Comparison of ENCODE assay signal across 8 mouse cellular contexts in genomic region chr7:101998194-101998927, GRCm38 (mm10). TPM values are rescaled to one million over a fixed set of nuclear protein-coding genes. Genes with fewer than 3 reads are reported as not detected.
DNase-seq lines count a peak whose midpoint lies in the region; ATAC-seq and TF ChIP-seq lines count a peak whose summit lies in the region.

No protein-coding gene starts in this region.

- H3K4me1 ChIP-seq in hindbrain, postnatal 0 days (ENCODE audit: insufficient read depth, low read length), result 0 out of 2 replicates have a peak, but pooled peaks cover 3% of the 10 kb centered on the region

- H3K4me2 ChIP-seq in hindbrain, postnatal 0 days (ENCODE audit: low read depth, low read length), result no peak overlapping the region

- ATAC-seq in hindbrain, postnatal 0 days, result peak; percentile 82
- peak; percentile 80 for ATAC-seq in megakaryocyte-erythroid progenitor cell, adult 5-6 weeks (replicated peaks; ENCODE audit: low FRiP score, low TSS enrichment, poor library complexity, severe bottlenecking)

- 49% methylated on average over 14 of the region's 14 CpGs for WGBS in hindbrain, postnatal 0 days

- no peaks in the 10 kb centered on the region for H3K27me3 ChIP-seq in hindbrain, postnatal 0 days (ENCODE audit: insufficient read depth, low read length)

- TF ChIP-seq CTCF in hindbrain, postnatal 0 days (IDR thresholded peaks at IDR 0.05; ENCODE audit: low read depth), result peak; percentile 98
- peak; percentile 99 for TF ChIP-seq CTCF in left cerebral cortex, adult 2 months (IDR thresholded peaks at IDR 0.05)

- H3K9ac ChIP-seq in hindbrain, postnatal 0 days (replicated peaks; ENCODE audit: low read length), result no peak overlapping the region; the same call in 1 of the 2 replicates

- no peaks in the 10 kb centered on the region for H3K9me3 ChIP-seq in hindbrain, postnatal 0 days (ENCODE audit: low read length)

- peak overlapping the region; percentile 81; the same call in 1 of the 2 replicates for H3K27ac ChIP-seq in hindbrain, postnatal 0 days
- H3K27ac ChIP-seq in left cerebral cortex, adult 2 months, result peak overlapping the region; percentile 33; the same call in 1 of the 2 replicates

- no peak overlapping the region for H3K4me3 ChIP-seq in hindbrain, postnatal 0 days (ENCODE audit: low read length)
- no peak overlapping the region for H3K4me3 ChIP-seq in left cerebral cortex, adult 2 months

- DNase-seq in R1 (ENCODE audit: low read depth, low spot score), result peak; percentile 78
- DNase-seq in cerebellum, adult 9-11 months, result peak; percentile 92
- peak; percentile 74 to 82 for DNase-seq in frontal cortex, postnatal 14 days (ENCODE audit: low spot score in 2 of 2)
- DNase-seq in hindbrain, postnatal 0 days (ENCODE audit: low spot score), result peak; percentile 89
- DNase-seq in left cerebral cortex, adult 2 months (ENCODE audit: extremely low spot score in 1 of 2, low spot score in 2 of 2), result peak; percentile 82 to 88
- DNase-seq in right cerebral cortex, postnatal 25 days, result peak; percentile 77
- DNase-seq in urinary bladder, postnatal 25 days (ENCODE audit: low spot score), result peak; percentile 83

- H3K36me3 ChIP-seq in hindbrain, postnatal 0 days (ENCODE audit: insufficient read depth, low read length), result peaks cover 80% of the 10 kb centered on the region

- intact Hi-C loops in left cerebral cortex, adult 2 months (cut with DNase I), result loop anchor here (2.0 kb wide), 1 partner anchor 80 kb away; no protein-coding TSS in a partner anchor

RNA-seq across cellular contexts. Expression of gene Il18bp, which starts 20.1 kb away (rescaled TPM):
- total RNA-seq in hindbrain, postnatal 0 days (2014; rRNA removed), result 7.1 and 14.7 TPM in 2 replicates
- polyA plus RNA-seq in hindbrain, postnatal 0 days (2015; fragmentation: Nextera tagmentation; extraction: Ambion mirVana), result 3.0 and 3.3 TPM in 2 replicates
- total RNA-seq in left cerebral cortex, adult 2 months (2021), result 10 to 100 TPM in 1 of 2 experiments, 1 to 10 TPM in 1; 8.5 to 10.2 TPM
- 4.7 and 9.2 TPM in 2 replicates for total RNA-seq in megakaryocyte-erythroid progenitor cell, adult 5-6 weeks (2014; fragmentation: Nextera tagmentation)
- total RNA-seq in megakaryocyte-erythroid progenitor cell, adult 5-6 weeks (2017), result 1.1 and 2.7 TPM in 2 replicates
